In the genomic region with DNA sequence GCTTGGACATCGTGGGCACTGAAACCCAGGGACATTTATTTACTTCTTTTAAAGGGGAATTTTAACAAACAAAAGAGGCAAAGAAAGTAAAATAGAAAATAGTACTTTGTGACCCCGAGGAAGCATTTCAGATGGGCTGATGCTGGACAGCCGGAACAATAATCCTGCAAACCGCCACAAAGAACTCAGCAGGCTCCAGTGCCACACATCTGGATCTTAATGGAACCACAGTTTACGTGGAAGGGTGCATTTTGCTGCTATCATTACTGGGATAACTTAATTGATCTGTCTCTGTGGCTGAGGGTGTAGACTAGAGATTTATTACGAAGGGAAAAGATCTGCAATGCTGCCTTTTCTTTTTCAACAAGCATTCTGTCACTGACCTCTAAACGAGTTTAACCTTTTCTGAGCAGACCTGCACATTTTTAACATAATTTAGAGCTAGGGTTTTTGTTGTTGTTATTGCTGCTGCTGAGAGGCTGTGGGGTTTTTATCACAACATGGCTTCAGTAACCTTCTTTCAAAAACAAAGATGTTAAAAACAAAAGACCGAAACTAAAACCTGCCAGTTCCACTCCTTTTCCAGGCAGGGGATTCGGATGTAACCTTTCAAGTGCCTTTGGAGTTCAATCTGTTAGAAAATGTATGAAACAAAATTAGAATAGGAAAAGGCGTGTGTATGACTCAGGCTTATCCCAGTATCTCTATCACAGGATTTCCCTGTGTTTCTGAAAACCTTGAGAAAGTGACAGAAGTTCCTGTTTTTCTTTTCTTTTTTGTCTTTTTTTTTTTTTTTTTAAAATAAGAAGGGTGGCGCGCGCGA, we compare ENCODE assay signal across 8 mouse cellular contexts.
DNase-seq lines count a peak whose midpoint lies in the region; ATAC-seq and TF ChIP-seq lines count a peak whose summit lies in the region.

No protein-coding gene starts in this region.

- peaks cover 5% of the 10 kb centered on the region; the same call in 1 of the 2 replicates for H3K36me3 ChIP-seq in heart, embryonic 13.5 days
- H3K36me3 ChIP-seq in ES-Bruce4 (ENCODE audit: control insufficient read depth, insufficient read depth, low read length, poor library complexity, severe bottlenecking): no peaks in the 10 kb centered on the region; the same call in 1 of the 2 replicates
- no peaks in the 10 kb centered on the region for H3K36me3 ChIP-seq in forebrain, embryonic 15.5 days
- no peaks in the 10 kb centered on the region for H3K36me3 ChIP-seq in liver, embryonic 16.5 days (ENCODE audit: control insufficient read depth, insufficient read depth)

- peaks cover 82% of the 10 kb centered on the region for H3K4me1 ChIP-seq in heart, embryonic 13.5 days
- H3K4me1 ChIP-seq in ES-Bruce4 (ENCODE audit: control insufficient read depth, insufficient read depth, low read length): peaks cover 3% of the 10 kb centered on the region
- H3K4me1 ChIP-seq in forebrain, embryonic 15.5 days: peaks cover 18% of the 10 kb centered on the region
- peaks cover 38% of the 10 kb centered on the region for H3K4me1 ChIP-seq in liver, embryonic 16.5 days (ENCODE audit: control insufficient read depth, low read depth, low read length)

- WGBS in heart, embryonic 13.5 days: 7% methylated on average over 14 of the region's 14 CpGs
- 2% methylated on average over 14 of the region's 14 CpGs for WGBS in forebrain, embryonic 15.5 days
- WGBS in liver, embryonic 16.5 days (ENCODE audit: insufficient replicate concordance): 12% methylated on average over 14 of the region's 14 CpGs

- TF ChIP-seq POLR2A in ES-Bruce4 (IDR thresholded peaks at IDR 0.05; ENCODE audit: insufficient read depth, low read length): no peak

- peak overlapping the region; percentile 97 for H3K27ac ChIP-seq in heart, embryonic 13.5 days (replicated peaks)
- H3K27ac ChIP-seq in ES-Bruce4 (ENCODE audit: insufficient read depth, low read length): peak overlapping the region; percentile 44
- no peak overlapping the region for H3K27ac ChIP-seq in forebrain, embryonic 15.5 days (replicated peaks)
- peak overlapping the region; percentile 93 for H3K27ac ChIP-seq in liver, embryonic 16.5 days (ENCODE audit: low read length)

- H3K27me3 ChIP-seq in heart, embryonic 13.5 days (replicated peaks): no peaks in the 10 kb centered on the region
- H3K27me3 ChIP-seq in ES-Bruce4 (ENCODE audit: control insufficient read depth, insufficient read depth, low read length, poor library complexity, severe bottlenecking): peaks cover 3% of the 10 kb centered on the region
- H3K27me3 ChIP-seq in forebrain, embryonic 15.5 days: peaks cover 76% of the 10 kb centered on the region
- H3K27me3 ChIP-seq in liver, embryonic 16.5 days (ENCODE audit: control insufficient read depth, insufficient read depth, low read depth, low read length): no peaks in the 10 kb centered on the region; the same call in 1 of the 2 replicates

- TF ChIP-seq CTCF in ES-Bruce4 (IDR thresholded peaks at IDR 0.05; ENCODE audit: low read depth, low read length): no peak

- DNase-seq in heart, postnatal 25 days (ENCODE audit: low spot score): no peak
- no peak for DNase-seq in adrenal gland, postnatal 14 days
- no peak for DNase-seq in frontal cortex, adult 2 months (ENCODE audit: extremely low spot score in 1 of 2, low spot score in 1 of 2)
- no peak for DNase-seq in right cerebral cortex, postnatal 4 days

- intact Hi-C loops in heart, postnatal 25 days (cut with DNase I): loop anchor here (2.0 to 10.0 kb wide), 5 partner anchors 31 to 255 kb away; a partner anchor contains a TSS

- ATAC-seq in heart, embryonic 13.5 days (ENCODE audit: extremely low read depth, insufficient number of reproducible peaks, low FRiP score, low TSS enrichment): no peak
- ATAC-seq in forebrain, embryonic 15.5 days (replicated peaks): no peak
- no peak for ATAC-seq in liver, embryonic 16.5 days (ENCODE audit: low read depth)

- peak overlapping the region; percentile 99 for H3K9ac ChIP-seq in heart, embryonic 13.5 days
- H3K9ac ChIP-seq in ES-Bruce4 (ENCODE audit: low read depth, poor library complexity, severe bottlenecking): peak overlapping the region; percentile 99
- peak overlapping the region; percentile 65; the same call in 1 of the 2 replicates for H3K9ac ChIP-seq in forebrain, embryonic 15.5 days (replicated peaks)
- H3K9ac ChIP-seq in liver, embryonic 16.5 days (ENCODE audit: low read depth, low read length): peak overlapping the region; percentile 92

- TF ChIP-seq EP300 in ES-Bruce4 (IDR thresholded peaks at IDR 0.05; ENCODE audit: insufficient read depth, low read depth, low read length): no peak

- peak overlapping the region; percentile 89 for H3K4me2 ChIP-seq in heart, embryonic 13.5 days
- peak overlapping the region; percentile 97 for H3K4me2 ChIP-seq in forebrain, embryonic 15.5 days (replicated peaks)
- H3K4me2 ChIP-seq in liver, embryonic 16.5 days (ENCODE audit: low read depth, low read length): peak overlapping the region; percentile 78

- H3K9me3 ChIP-seq in heart, embryonic 13.5 days: no peaks in the 10 kb centered on the region
- H3K9me3 ChIP-seq in ES-Bruce4 (replicated peaks; ENCODE audit: control insufficient read depth, insufficient read depth, low read length, poor library complexity, severe bottlenecking): no peaks in the 10 kb centered on the region
- no peaks in the 10 kb centered on the region for H3K9me3 ChIP-seq in forebrain, embryonic 15.5 days
- no peaks in the 10 kb centered on the region for H3K9me3 ChIP-seq in liver, embryonic 16.5 days (replicated peaks; ENCODE audit: control insufficient read depth, low read length)

- H3K4me3 ChIP-seq in heart, embryonic 13.5 days: peak overlapping the region; percentile 99
- H3K4me3 ChIP-seq in ES-Bruce4 (ENCODE audit: low read depth, low read length): peak overlapping the region; percentile 89
- peak overlapping the region; percentile 83 for H3K4me3 ChIP-seq in forebrain, embryonic 15.5 days
- H3K4me3 ChIP-seq in liver, embryonic 16.5 days (ENCODE audit: low read depth, low read length): peak overlapping the region; percentile 85
